Mouse (Mus musculus) cerebellum, postnatal 25 days (tissue): ENCODE data around the gene Cuedc2.

Experiments used
- DNase-seq, 2 experiments: peaks; one replicate each; pipeline ENCODE4 v3.0.0; 2021; ENCODE audit warnings: mixed read lengths in 2 of 2

Gene Cuedc2

GRCm38 (mm10) chr19:46338942-46339286, 412 bp upstream of the Cuedc2 start:
- DNase-seq: no peak

- DNase-seq: no peak
Measured at GRCm38 (mm10) chr19:46337719-46338330, 677 bp downstream of the Cuedc2 start.

GRCm38 (mm10) chr19:46333906-46334305, 4.6 kb downstream of the Cuedc2 start:
- DNase-seq: peak; percentile 79 to 84

- DNase-seq: peak; percentile 27
Measured at GRCm38 (mm10) chr19:46332721-46333339, 5.7 kb downstream of the Cuedc2 start.

- DNase-seq: peak in 1 of 2 experiments; percentile 43
Measured at GRCm38 (mm10) chr19:46331936-46332335, 6.6 kb downstream of the Cuedc2 start.

- peak; percentile 23 to 33 for DNase-seq
Measured at GRCm38 (mm10) chr19:46331326-46331725, 7.2 kb downstream of the Cuedc2 start.

- DNase-seq: peak in 1 of 2 experiments; percentile 29
Measured at GRCm38 (mm10) chr19:46330696-46331095, 7.8 kb downstream of the Cuedc2 start.

- peak; percentile 90 to 93 for DNase-seq
Measured at GRCm38 (mm10) chr19:46329951-46330350, 8.6 kb downstream of the Cuedc2 start.

- peak in 1 of 2 experiments; percentile 73 for DNase-seq
Measured at GRCm38 (mm10) chr19:46329031-46329641, 9.4 kb downstream of the Cuedc2 start.

GRCm38 (mm10) chr19:46328081-46329030, 10.1 kb downstream of the Cuedc2 start, which contains the start of gene Fbxl15:
Gene Fbxl15, plus strand, starts transcription at chr19:46328184.
- peak; percentile 95 to 97 for DNase-seq

- DNase-seq: peak in 1 of 2 experiments; percentile 46
Measured at GRCm38 (mm10) chr19:46327531-46328064, 10.9 kb downstream of the Cuedc2 start.

- DNase-seq: peak; percentile 88 to 90
Measured at GRCm38 (mm10) chr19:46326756-46327305, 11.7 kb downstream of the Cuedc2 start, which contains the start of gene Psd. Gene Psd, minus strand, starts transcription at chr19:46327156.

- DNase-seq: peak; percentile 68 to 77
Measured at GRCm38 (mm10) chr19:46326019-46326755, 12.3 kb downstream of the Cuedc2 start.

- DNase-seq: no peak
Measured at GRCm38 (mm10) chr19:46324918-46325317, 13.6 kb downstream of the Cuedc2 start.

GRCm38 (mm10) chr19:46324366-46324765, 14.1 kb downstream of the Cuedc2 start:
- no peak for DNase-seq

- DNase-seq: peak in 1 of 2 experiments; percentile 25
Measured at GRCm38 (mm10) chr19:46323716-46324115, 14.8 kb downstream of the Cuedc2 start.

- peak; percentile 48 for DNase-seq
Measured at GRCm38 (mm10) chr19:46322996-46323572, 15.4 kb downstream of the Cuedc2 start.

GRCm38 (mm10) chr19:46322144-46322995, 16.1 kb downstream of the Cuedc2 start:
- peak; percentile 50 to 55 for DNase-seq

GRCm38 (mm10) chr19:46321101-46321943, 17.2 kb downstream of the Cuedc2 start:
- peak; percentile 86 to 87 for DNase-seq
